Mouse (Mus musculus): Measurements from ENCODE around the gene Zfp3.

Gene Zfp3

GRCm38 (mm10) chr11:70763936-70764808, at the start of gene Zfp3:
TSS of gene Zfp3 (plus strand) at chr11:70764209.
- peak; percentile 94 for DNase-seq (ENCODE audit: low read depth, low spot score)

DNA sequence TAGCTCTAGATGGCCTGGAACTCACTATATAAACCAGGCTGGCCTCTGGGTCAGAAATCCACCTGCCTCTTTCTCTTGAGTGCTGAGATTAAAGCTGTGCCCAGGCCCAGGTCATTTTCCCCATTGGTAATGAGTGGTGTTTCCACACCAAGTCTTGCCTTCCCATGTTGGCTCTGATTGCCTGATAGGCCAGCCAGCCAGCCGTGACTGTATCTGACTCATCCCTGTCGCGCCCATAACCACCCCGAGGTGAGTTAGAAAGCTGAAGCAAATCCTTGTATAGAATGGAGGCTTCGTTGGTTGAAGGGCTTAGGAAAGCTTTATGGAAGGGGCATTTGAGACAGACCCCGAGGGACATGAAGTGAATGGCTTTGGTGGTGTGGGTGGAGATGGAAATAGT, 48.2 kb upstream of the Zfp3 start:
- peak; percentile 37 for DNase-seq (ENCODE audit: low read depth, low spot score)

- DNase-seq (ENCODE audit: low read depth, low spot score), result no peak
Measured at GRCm38 (mm10) chr11:70718481-70718880, 45.5 kb upstream of the Zfp3 start.

DNA sequence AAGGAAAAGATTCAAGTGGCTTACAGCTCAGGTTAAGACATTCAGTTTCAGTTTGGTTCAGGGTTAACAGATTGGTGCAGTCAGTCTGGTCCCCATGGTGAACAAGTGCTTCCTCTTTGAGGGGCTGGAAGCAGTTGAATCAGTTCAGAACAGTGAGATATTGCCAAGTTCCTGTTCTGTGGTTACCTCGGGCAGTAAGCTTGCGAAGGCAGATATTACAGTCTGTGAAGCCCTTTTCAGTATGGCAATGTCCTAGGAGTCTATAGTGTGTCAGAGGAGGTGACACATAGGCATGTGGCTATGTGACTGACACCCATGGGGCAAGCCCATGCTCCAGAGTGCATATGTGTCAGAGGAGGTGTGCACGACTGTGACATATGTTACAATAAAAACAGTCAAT, 43.4 kb upstream of the Zfp3 start:
- DNase-seq (ENCODE audit: low read depth, low spot score), result no peak

GRCm38 (mm10) chr11:70721072-70721471, 42.9 kb upstream of the Zfp3 start:
- DNase-seq (ENCODE audit: low read depth, low spot score), result no peak

DNA sequence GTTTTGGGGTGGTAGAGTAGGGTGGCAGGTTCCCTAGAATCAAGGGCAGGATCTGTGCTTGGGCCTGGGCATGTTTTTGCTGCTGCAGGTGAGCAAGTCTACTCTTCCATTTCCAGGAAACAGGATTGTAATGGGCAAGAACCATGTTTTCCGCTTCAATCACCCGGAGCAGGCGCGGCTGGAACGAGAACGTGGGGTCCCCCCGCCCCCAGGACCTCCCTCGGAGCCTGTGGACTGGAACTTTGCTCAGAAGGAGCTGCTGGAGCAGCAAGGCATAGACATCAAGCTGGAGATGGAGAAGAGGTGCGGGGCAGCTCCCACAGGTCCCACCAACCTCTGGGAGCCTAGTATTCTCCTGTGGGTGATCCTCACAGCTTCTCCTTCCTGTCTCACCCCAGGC, 39.3 kb upstream of the Zfp3 start:
- no peak for DNase-seq (ENCODE audit: low read depth, low spot score)

DNA sequence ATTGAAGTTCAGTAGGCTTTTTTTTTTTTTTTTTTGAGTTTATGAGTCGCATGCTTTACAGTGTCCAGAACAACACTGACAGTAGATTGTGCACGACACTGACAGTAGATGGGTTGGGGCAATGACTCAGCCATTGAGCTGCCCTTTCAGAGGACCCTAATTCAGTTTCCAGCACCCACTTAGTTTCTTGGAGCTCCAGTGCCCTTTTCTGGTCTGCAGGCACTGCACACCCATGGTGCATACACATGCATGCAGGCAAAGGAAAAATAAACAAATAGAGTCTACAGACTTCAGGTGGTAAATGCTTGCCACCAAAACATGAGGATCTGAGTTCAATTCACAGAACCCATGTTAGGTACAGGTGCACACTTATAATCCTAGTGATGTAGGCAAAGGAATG, 37.4 kb upstream of the Zfp3 start:
- DNase-seq (ENCODE audit: low read depth, low spot score), result no peak

DNA sequence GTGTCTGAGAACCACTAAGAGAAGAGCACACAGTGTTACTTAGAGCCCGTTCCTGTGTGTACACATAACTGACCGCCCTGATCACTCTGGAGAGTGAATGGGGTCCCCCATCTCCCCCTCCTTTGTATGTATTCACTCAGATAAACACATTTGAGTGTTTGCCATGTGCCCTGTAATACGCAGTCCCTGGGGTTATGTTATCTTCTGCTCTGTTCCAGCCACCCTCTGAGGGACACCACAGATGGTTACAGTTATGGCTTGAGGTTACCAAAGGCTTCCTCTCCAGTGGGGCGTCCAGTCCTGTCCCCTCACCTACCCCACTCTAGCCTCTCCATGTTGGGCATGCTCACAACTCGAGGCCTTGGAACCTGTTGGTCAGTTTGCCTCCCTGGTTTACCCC, 36.6 kb upstream of the Zfp3 start:
- no peak for DNase-seq (ENCODE audit: low read depth, low spot score)

GRCm38 (mm10) chr11:70730427-70731038, 33.5 kb upstream of the Zfp3 start:
- DNase-seq (ENCODE audit: low read depth, low spot score), result no peak

DNA sequence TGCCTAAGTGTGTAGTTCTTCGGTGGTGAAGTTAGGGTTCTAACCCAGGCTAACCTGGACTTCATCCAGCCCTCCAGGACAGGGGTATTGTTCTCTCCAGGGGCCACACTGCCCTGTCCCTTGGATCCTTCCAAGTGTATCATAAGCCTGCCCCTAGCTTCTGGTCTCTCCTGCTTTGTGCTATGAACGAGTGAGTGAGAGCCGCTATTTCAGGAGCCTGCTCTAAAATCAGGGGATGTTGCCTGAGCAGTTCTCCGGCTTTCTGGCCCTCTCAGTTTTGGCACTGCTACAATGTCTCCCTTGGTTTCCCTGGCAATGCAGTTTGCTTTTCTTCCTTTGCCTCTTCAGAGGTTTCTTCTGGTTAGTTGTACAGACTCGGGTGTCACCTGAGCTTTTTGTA, 32.8 kb upstream of the Zfp3 start:
- peak; percentile 61 for DNase-seq (ENCODE audit: low read depth, low spot score)

- no peak for DNase-seq (ENCODE audit: low read depth, low spot score)
Measured at GRCm38 (mm10) chr11:70733256-70733655, 30.8 kb upstream of the Zfp3 start.

DNA sequence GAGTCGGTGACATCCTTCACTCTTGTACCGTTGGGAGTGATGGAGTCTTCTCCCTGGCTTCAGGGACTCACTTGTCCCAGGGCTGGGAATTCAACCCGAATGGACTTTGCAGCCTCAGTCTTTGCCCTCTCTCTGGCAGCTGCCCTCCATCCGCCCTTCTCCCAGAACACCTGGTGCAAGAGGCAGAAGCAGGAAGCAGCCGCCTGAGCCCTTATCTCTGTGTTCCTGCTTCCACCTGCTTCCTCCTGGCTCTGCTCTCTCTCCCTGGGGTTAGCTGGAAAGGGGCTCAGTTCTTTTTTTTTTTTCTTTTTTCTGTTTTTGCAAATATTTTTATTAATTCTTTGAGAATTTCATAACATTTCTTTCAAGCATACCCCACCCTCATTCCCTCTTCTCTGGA, 26.3 kb upstream of the Zfp3 start:
- no peak for DNase-seq (ENCODE audit: low read depth, low spot score)

DNA sequence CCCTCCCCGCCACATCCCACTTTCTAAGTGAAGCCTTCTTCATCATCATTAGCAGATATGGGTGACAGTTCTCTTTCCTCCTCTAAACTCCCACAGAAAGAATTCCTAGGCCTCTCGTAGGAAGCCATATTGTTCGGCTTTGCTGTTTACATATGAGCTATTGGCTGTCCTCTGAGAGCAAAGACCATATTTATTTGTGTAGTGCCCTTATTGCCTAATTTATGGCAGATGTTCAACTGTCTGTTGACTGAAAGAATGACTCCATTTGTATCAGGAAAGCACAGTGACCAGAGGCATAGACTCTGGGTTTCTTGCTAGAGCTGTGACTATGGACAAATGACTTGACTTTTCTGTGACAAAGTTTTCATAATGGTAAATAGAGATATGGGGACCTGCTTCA, 22.4 kb upstream of the Zfp3 start:
- DNase-seq (ENCODE audit: low read depth, low spot score), result no peak

- DNase-seq (ENCODE audit: low read depth, low spot score), result no peak
Measured at GRCm38 (mm10) chr11:70742117-70742516, 21.9 kb upstream of the Zfp3 start.

- peak; percentile 58 for DNase-seq (ENCODE audit: low read depth, low spot score)
Measured at GRCm38 (mm10) chr11:70742581-70743459, 21.2 kb upstream of the Zfp3 start.

- DNase-seq (ENCODE audit: low read depth, low spot score), result no peak
Measured at GRCm38 (mm10) chr11:70745636-70746035, 18.4 kb upstream of the Zfp3 start.

DNA sequence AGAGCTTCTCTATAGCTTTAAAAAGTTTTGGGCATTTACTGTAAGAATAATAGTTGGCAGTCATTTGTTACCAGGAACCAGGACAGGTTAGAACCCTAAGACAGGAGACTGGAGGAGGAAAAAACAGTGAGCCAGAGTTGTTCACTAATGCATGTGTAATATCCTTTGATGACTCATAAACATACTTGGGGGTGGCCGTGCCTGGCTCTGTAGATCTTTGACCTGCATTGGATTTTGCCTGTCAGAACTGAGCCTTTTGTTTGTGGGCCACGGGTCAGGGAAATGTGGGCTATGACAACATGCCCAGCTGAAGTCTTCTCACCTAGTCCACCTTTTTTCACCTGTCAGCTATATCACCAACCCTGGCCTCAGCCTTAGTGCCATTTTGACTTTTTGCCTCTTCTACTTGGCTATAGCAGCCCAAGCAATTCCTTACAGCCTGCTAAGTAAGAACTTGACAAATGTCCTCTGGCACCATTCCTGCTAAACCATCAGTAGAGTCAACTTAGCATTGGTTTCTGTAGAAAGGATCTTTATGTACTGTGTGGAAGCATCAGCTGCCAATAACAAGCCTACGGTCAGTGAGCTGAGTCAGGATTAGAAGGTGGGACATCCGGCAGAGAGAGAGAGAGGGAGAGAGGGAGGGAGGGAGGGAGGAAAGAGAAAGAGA, 16.0 kb upstream of the Zfp3 start:
- DNase-seq (ENCODE audit: low read depth, low spot score), result no peak

GRCm38 (mm10) chr11:70752337-70753017, 11.5 kb upstream of the Zfp3 start:
- no peak for DNase-seq (ENCODE audit: low read depth, low spot score)

GRCm38 (mm10) chr11:70753146-70753545, 10.9 kb upstream of the Zfp3 start:
- DNase-seq (ENCODE audit: low read depth, low spot score), result no peak

- no peak for DNase-seq (ENCODE audit: low read depth, low spot score)
Measured at GRCm38 (mm10) chr11:70754476-70754875, 9.5 kb upstream of the Zfp3 start.

DNA sequence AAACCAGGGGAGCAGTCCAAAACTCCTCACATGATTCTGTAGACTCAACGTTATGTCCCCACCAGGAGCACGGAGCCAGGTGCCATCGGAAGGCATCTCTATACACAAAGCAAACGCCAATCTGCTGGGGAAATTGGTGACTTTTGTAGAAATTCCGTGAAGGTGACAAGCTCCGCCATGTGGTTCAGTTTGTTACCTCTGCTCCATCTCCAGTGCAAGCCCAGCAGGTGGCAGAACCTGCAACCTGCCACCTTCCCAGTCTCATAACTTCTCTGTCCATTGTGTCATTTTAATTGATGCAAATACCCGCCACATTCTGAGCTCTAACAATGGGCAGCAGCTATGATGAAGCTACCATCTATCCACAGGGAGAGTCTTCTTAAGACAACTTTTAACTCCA, 9.1 kb upstream of the Zfp3 start:
- DNase-seq (ENCODE audit: low read depth, low spot score), result no peak
